Mouse (Mus musculus) embryonic facial prominence, embryonic 14.5 days (tissue): ENCODE results near the gene B3gat2. TPM values are rescaled to one million over a fixed set of nuclear protein-coding genes. Genes with fewer than 3 reads are reported as not detected.

Experiments used
- ATAC-seq: fragments of 200-750 bp; cut with Nextera tagmentation; 2 replicates; pipeline ENCODE4 v1.8.0; 2017; ENCODE audit warnings: low read depth, moderate number of reproducible peaks, moderate TSS enrichment
- DNase-seq: peaks from one replicate; pipeline ENCODE4 v3.0.0-alpha.2; 2015; ENCODE audit warnings: low spot score
- H3K27ac ChIP-seq: fragments of 300-500 bp; sonication (generic); replicated peaks from 2 replicates; pipeline ENCODE4 v1.5.1; 2014; ENCODE audit warnings: low read depth, mild to moderate bottlenecking, low read length, moderate library complexity
- H3K27me3 ChIP-seq: fragments of 300-500 bp; sonication (generic); replicated peaks from 2 replicates; pipeline ENCODE4 v1.6.1; 2014; ENCODE audit warnings: low read length; ENCODE audit not compliant: control insufficient read depth, insufficient read depth
- H3K36me3 ChIP-seq: fragments of 300-500 bp; sonication (generic); 2 replicates; pipeline ENCODE4 v1.6.1; 2014; ENCODE audit warnings: low read length, mixed read lengths; ENCODE audit not compliant: control insufficient read depth, insufficient read depth
- H3K4me1 ChIP-seq: fragments of 300-500 bp; sonication (generic); 2 replicates; pipeline ENCODE4 v1.6.1; 2014; ENCODE audit warnings: antibody characterized with exemption, low read length; ENCODE audit not compliant: control insufficient read depth, insufficient read depth
- H3K4me2 ChIP-seq: fragments of 300-500 bp; sonication (generic); 2 replicates; pipeline ENCODE4 v1.6.1; 2014; ENCODE audit warnings: low read depth, mild to moderate bottlenecking, low read length, moderate library complexity, mixed read lengths
- H3K4me3 ChIP-seq: fragments of 300-500 bp; sonication (generic); 2 replicates; pipeline ENCODE4 v1.5.1; 2014; ENCODE audit warnings: low read depth, mild to moderate bottlenecking, low read length
- H3K9ac ChIP-seq: fragments of 300-500 bp; sonication (generic); 2 replicates; pipeline ENCODE4 v1.6.1; 2014; ENCODE audit warnings: low read depth, mild to moderate bottlenecking, low read length, moderate library complexity, mixed read lengths
- H3K9me3 ChIP-seq: fragments of 300-500 bp; sonication (generic); 2 replicates; pipeline ENCODE4 v1.6.1; 2016; ENCODE audit warnings: low read length; ENCODE audit not compliant: control insufficient read depth
- WGBS: fragments of 180-500 bp; shearing (Covaris S2); extraction: QIAGEN DNeasy Blood & Tissue Kit; methylation state at CpG from one replicate; pipeline ENCODE4 v1.1.7; 2014; 5-methylcytosine and 5-hydroxymethylcytosine counted together
- polyA plus RNA-seq: library from polyadenylated mRNA; unstranded; fragments of >200 nt; fragmentation: Nextera tagmentation; extraction: Ambion mirVana; gene quantifications from 2 replicates; pipeline ENCODE4 v1.2.1, GENCODE M21; 2014

Gene B3gat2
- polyA plus RNA-seq, 1 experiment from 2014 or later = 0.64 TPM

DNA sequence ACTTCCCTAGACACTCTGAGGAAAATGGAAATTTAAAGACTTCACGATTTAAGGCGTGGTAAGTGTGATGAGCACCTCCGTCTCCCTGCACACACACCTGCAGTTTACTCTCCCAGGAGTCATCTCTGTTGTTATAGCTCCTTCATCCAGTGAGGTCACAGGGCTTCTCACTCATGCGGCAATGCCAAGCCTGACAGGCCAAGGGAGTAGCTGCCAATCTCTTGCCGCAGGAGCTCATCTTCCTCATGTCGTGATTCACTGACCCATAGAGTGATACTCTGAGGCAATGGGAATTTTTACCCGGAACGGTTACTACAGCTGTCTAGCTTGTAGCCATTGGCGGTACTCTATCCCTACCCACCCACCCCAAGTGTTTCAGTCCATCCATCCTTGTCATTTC is 36.8 kb downstream of the B3gat2 start:
- H3K9me3 ChIP-seq = no peaks in the 10 kb centered on the region
- DNase-seq (no peak), ATAC-seq (no peak)
- H3K4me3 ChIP-seq = no peak overlapping the region
- H3K27me3 ChIP-seq = 0 out of 2 replicates have a peak, but pooled peaks cover 3% of the 10 kb centered on the region
- no peak overlapping the region for H3K4me2 ChIP-seq
- no peak overlapping the region for H3K27ac ChIP-seq
- H3K4me1 ChIP-seq = no peaks in the 10 kb centered on the region
- WGBS = 93% methylated on average over 9 of the region's 9 CpGs
- no peak overlapping the region for H3K9ac ChIP-seq
- no peaks in the 10 kb centered on the region for H3K36me3 ChIP-seq

GRCm38 (mm10) chr1:23821615-23822014 is 60.1 kb downstream of the B3gat2 start:
- H3K4me1 ChIP-seq = no peaks in the 10 kb centered on the region
- no peak overlapping the region for H3K9ac ChIP-seq
- no peaks in the 10 kb centered on the region for H3K9me3 ChIP-seq
- DNase-seq (peak; percentile 40), ATAC-seq (no peak)
- no peaks in the 10 kb centered on the region for H3K36me3 ChIP-seq
- no peak overlapping the region for H3K27ac ChIP-seq
- H3K4me2 ChIP-seq = no peak overlapping the region
- no peaks in the 10 kb centered on the region for H3K27me3 ChIP-seq
- 34% methylated on average over 5 of the region's 5 CpGs for WGBS
- H3K4me3 ChIP-seq = no peak overlapping the region

DNA sequence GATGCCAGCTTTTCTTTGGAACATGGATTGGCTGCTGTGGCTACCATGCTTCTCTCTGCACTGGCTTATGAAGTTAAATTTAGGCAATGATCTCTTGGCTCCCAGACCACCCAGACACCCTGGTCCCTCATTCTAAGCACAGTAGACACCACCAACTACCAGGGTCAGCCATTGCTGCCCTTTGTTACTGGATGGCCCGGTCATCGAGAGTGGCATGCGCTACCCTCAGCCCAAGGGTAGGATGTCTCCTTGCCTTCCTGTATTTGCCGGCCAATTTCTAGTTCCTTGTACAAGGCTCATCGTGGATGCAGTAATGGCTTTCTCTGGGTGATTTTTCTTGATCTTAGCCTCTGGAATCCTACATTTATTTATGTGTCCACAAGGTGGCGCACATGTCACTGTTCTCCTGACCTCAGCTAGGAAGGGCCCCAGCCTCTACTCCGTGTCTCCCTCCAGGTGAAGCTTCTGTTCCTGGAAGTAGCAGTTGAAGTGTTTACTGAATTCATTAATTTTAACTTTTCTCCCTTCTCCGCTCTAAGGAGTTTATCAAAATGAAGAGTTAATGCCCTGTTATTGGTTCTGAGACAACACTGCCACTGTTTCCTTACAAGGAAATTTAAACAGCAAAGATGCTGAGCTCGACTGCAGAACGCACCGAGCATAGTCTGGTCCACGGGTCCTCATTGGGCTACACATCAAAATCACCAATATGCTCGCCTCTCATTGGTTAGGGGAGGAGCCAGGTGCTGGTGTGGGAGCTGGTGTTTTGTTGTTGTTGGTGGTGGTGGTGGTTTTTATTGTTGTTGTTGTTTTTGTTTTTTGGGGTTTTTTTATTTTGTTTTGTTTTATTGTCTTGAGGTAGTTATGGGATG is 65.6 kb downstream of the B3gat2 start:
- H3K36me3 ChIP-seq = no peaks in the 10 kb centered on the region
- H3K4me2 ChIP-seq = no peak overlapping the region
- H3K9ac ChIP-seq = no peak overlapping the region
- DNase-seq (peak; percentile 63), ATAC-seq (peak; percentile 54; the same call in 1 of the 2 replicates)
- no peaks in the 10 kb centered on the region for H3K9me3 ChIP-seq
- 42% methylated on average over 13 of the region's 13 CpGs for WGBS
- H3K4me1 ChIP-seq = no peaks in the 10 kb centered on the region
- H3K27me3 ChIP-seq = no peaks in the 10 kb centered on the region
- no peak overlapping the region for H3K27ac ChIP-seq
- H3K4me3 ChIP-seq = no peak overlapping the region

GRCm38 (mm10) chr1:23834246-23834645 is 72.7 kb downstream of the B3gat2 start:
- no peak overlapping the region for H3K27ac ChIP-seq
- H3K4me1 ChIP-seq = no peaks in the 10 kb centered on the region
- H3K27me3 ChIP-seq = no peaks in the 10 kb centered on the region
- H3K9ac ChIP-seq = no peak overlapping the region
- ATAC-seq = no peak
- no peaks in the 10 kb centered on the region for H3K9me3 ChIP-seq
- H3K4me2 ChIP-seq = no peak overlapping the region
- no peak overlapping the region for H3K4me3 ChIP-seq
- no peak for DNase-seq
- H3K36me3 ChIP-seq = no peaks in the 10 kb centered on the region
- WGBS = 84% methylated on average over 7 of the region's 7 CpGs

- no peak for ATAC-seq
- DNase-seq = no peak
- Histone ChIP-seq H3K27ac (no peak overlapping the region), H3K4me1 (no peaks in the 10 kb centered on the region), H3K9ac (no peak overlapping the region), H3K4me2 (no peak overlapping the region), H3K36me3 (no peaks in the 10 kb centered on the region), H3K9me3 (no peaks in the 10 kb centered on the region), H3K27me3 (no peaks in the 10 kb centered on the region), H3K4me3 (no peak overlapping the region)
- 67% methylated on average over 9 of the region's 9 CpGs for WGBS
Measured at GRCm38 (mm10) chr1:23834819-23835218, 73.3 kb downstream of the B3gat2 start.

DNA sequence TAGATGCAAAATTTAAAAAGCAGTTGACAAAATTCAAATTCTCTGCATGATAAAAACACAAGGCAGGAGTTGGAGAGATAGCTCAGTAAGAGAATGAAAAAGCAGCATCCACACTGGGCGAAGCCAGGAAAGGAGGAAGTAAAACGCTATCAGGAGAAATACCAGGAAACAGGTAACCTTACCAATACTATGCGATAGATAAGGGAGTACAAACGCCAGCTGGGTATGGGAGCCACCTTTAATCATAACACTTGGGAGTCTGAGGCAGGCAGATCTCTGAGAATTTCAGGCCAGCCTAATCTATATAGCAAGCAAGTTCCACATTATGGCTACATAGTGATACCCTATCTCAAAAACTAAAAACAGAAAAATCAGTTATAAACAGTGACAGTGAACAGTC is 75.1 kb downstream of the B3gat2 start:
- no peaks in the 10 kb centered on the region for H3K9me3 ChIP-seq
- 88% methylated on average over 4 of the region's 4 CpGs for WGBS

DNA sequence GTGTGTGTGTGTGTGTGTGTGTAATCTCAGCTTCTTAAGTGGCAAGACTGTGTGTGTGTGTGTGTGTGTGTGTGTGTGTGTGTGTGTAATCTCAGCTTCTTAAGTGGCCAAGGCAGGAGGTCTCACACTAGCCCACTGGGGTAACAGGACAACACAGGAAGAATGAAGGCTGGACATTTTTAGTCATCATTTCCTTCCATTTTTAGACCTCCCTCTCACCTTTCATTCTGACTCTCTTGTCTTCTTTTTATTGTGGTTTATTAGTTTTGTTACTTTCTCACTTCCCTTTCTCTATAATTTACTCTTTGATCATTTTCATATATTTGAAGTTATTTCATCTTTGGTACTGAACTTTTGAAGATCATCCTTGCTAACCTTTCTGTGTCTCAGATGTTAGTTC is 79.4 kb downstream of the B3gat2 start:
- H3K27me3 ChIP-seq = no peaks in the 10 kb centered on the region

More for the DNA sequence above, 75.1 kb downstream of the B3gat2 start:
- Histone ChIP-seq H3K9ac (no peak overlapping the region), H3K4me3 (no peak overlapping the region), H3K27me3 (no peaks in the 10 kb centered on the region), H3K27ac (no peak overlapping the region), H3K36me3 (no peaks in the 10 kb centered on the region), H3K4me2 (no peak overlapping the region), H3K4me1 (no peaks in the 10 kb centered on the region)
- DNase-seq (no peak), ATAC-seq (no peak)

GRCm38 (mm10) chr1:23842629-23843028 is 81.1 kb downstream of the B3gat2 start:
- Histone ChIP-seq H3K4me2 (no peak overlapping the region), H3K9me3 (no peaks in the 10 kb centered on the region), H3K27me3 (no peaks in the 10 kb centered on the region), H3K4me3 (no peak overlapping the region), H3K27ac (no peak overlapping the region), H3K4me1 (no peaks in the 10 kb centered on the region), H3K36me3 (peaks cover 37% of the 10 kb centered on the region), H3K9ac (no peak overlapping the region)
- DNase-seq (no peak), ATAC-seq (no peak)
- 59% methylated on average over 3 of the region's 3 CpGs for WGBS

More for the DNA sequence above, 79.4 kb downstream of the B3gat2 start:
- no peaks in the 10 kb centered on the region for H3K9me3 ChIP-seq
- no peak overlapping the region for H3K4me2 ChIP-seq
- peaks cover 31% of the 10 kb centered on the region for H3K36me3 ChIP-seq
- H3K9ac ChIP-seq = no peak overlapping the region
- no peak for ATAC-seq
- no peak for DNase-seq
- H3K27ac ChIP-seq = no peak overlapping the region
- no peaks in the 10 kb centered on the region for H3K4me1 ChIP-seq
- H3K4me3 ChIP-seq = no peak overlapping the region

DNA sequence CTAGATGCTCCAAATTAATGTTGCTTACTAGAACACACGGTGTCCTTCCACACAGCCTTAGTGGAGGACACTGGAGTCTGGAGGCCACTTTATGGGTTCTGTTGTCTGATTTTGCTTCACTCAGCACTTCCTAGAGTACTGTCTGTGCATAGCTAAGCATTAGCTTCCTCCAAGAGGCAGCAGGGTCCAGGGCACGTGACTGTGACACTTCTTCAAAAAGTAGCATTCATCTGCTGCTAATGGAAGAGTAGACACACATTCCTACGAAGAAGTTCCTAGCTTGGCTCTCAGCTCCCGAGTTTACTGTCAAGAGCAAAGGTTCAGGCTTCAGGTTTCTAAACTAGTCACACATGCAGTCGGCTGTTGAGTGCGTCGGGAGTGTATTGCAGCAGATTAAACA is 82.2 kb downstream of the B3gat2 start:
- Histone ChIP-seq H3K9me3 (no peaks in the 10 kb centered on the region), H3K9ac (no peak overlapping the region), H3K4me1 (no peaks in the 10 kb centered on the region), H3K4me2 (no peak overlapping the region), H3K27ac (no peak overlapping the region), H3K36me3 (peaks cover 48% of the 10 kb centered on the region), H3K27me3 (no peaks in the 10 kb centered on the region), H3K4me3 (no peak overlapping the region)
- ATAC-seq = no peak
- whole genome bisulfite sequencing = 86% methylated on average over 7 of the region's 7 CpGs
- no peak for DNase-seq
